Mouse (Mus musculus): Measurements from ENCODE around the gene Eml5. TPM values are rescaled to one million over a fixed set of nuclear protein-coding genes. Genes with fewer than 3 reads are reported as not detected.

Eml5 gene
- total and polyA plus RNA-seq, 2 experiments from 2014 or later, result 1.5 to 9.6 TPM

GRCm38 (mm10) chr12:98766241-98766640 is 135.0 kb downstream of the Eml5 start:
- ATAC-seq (ENCODE audit: insufficient read depth, low read depth) (no peak), DNase-seq (ENCODE audit: low spot score) (no peak)
- Histone ChIP-seq H3K36me3 (replicated peaks; ENCODE audit: control insufficient read depth, insufficient read depth, low read length) (peaks cover 81% of the 10 kb centered on the region), H3K4me2 (ENCODE audit: low read depth, low read length) (no peak overlapping the region), H3K9ac (replicated peaks; ENCODE audit: low read depth, low read length) (no peak overlapping the region), H3K4me1 (ENCODE audit: control insufficient read depth, insufficient read depth) (no peaks in the 10 kb centered on the region), H3K27me3 (ENCODE audit: control insufficient read depth, insufficient read depth, low read length) (no peaks in the 10 kb centered on the region), H3K9me3 (replicated peaks; ENCODE audit: control insufficient read depth, low read length) (no peaks in the 10 kb centered on the region), H3K27ac (ENCODE audit: low read depth) (no peak overlapping the region), H3K4me3 (ENCODE audit: low read depth, low read length) (no peak overlapping the region)
- WGBS, result 75% methylated on average over 2 of the region's 2 CpGs
- TF ChIP-seq EP300 (IDR thresholded peaks at IDR 0.05; ENCODE audit: low read depth), result no peak
- TF ChIP-seq CTCF (IDR thresholded peaks at IDR 0.05; ENCODE audit: low read depth), result no peak

- ATAC-seq (ENCODE audit: insufficient read depth, low read depth), result no peak
These were observed 141.6 kb downstream of the Eml5 start for GRCm38 (mm10) chr12:98759700-98760099.

GRCm38 (mm10) chr12:98757636-98758035 is 143.6 kb downstream of the Eml5 start:
- Histone ChIP-seq H3K9me3 (replicated peaks; ENCODE audit: control insufficient read depth, low read length) (no peaks in the 10 kb centered on the region), H3K9ac (replicated peaks; ENCODE audit: low read depth, low read length) (no peak overlapping the region), H3K4me3 (ENCODE audit: low read depth, low read length) (no peak overlapping the region), H3K27ac (ENCODE audit: low read depth) (no peak overlapping the region), H3K36me3 (replicated peaks; ENCODE audit: control insufficient read depth, insufficient read depth, low read length) (peaks cover 77% of the 10 kb centered on the region), H3K27me3 (ENCODE audit: control insufficient read depth, insufficient read depth, low read length) (no peaks in the 10 kb centered on the region), H3K4me1 (ENCODE audit: control insufficient read depth, insufficient read depth) (no peaks in the 10 kb centered on the region), H3K4me2 (ENCODE audit: low read depth, low read length) (no peak overlapping the region)
- ATAC-seq (ENCODE audit: insufficient read depth, low read depth) (no peak), DNase-seq (ENCODE audit: low spot score) (no peak)
- TF ChIP-seq CTCF (IDR thresholded peaks at IDR 0.05; ENCODE audit: low read depth) (0 out of 2 replicates have a peak, but pooled peaks have one; percentile 13), EP300 (IDR thresholded peaks at IDR 0.05; ENCODE audit: low read depth) (no peak)
- WGBS, result 74% methylated on average over 6 of the region's 6 CpGs

More at GRCm38 (mm10) chr12:98759700-98760099, 141.6 kb downstream of the Eml5 start:
- H3K4me3 ChIP-seq (ENCODE audit: low read depth, low read length), result no peak overlapping the region
- no peak overlapping the region for H3K27ac ChIP-seq (ENCODE audit: low read depth)
- no peaks in the 10 kb centered on the region for H3K4me1 ChIP-seq (ENCODE audit: control insufficient read depth, insufficient read depth)
- WGBS, result 91% methylated on average over 6 of the region's 6 CpGs
- H3K27me3 ChIP-seq (ENCODE audit: control insufficient read depth, insufficient read depth, low read length), result no peaks in the 10 kb centered on the region
- H3K36me3 ChIP-seq (replicated peaks; ENCODE audit: control insufficient read depth, insufficient read depth, low read length), result peaks cover 84% of the 10 kb centered on the region
- H3K9me3 ChIP-seq (replicated peaks; ENCODE audit: control insufficient read depth, low read length), result no peaks in the 10 kb centered on the region
- DNase-seq (ENCODE audit: low spot score), result no peak
- TF ChIP-seq EP300 (IDR thresholded peaks at IDR 0.05; ENCODE audit: low read depth) (no peak), CTCF (IDR thresholded peaks at IDR 0.05; ENCODE audit: low read depth) (no peak)
- H3K4me2 ChIP-seq (ENCODE audit: low read depth, low read length), result no peak overlapping the region
- H3K9ac ChIP-seq (replicated peaks; ENCODE audit: low read depth, low read length), result no peak overlapping the region

GRCm38 (mm10) chr12:98747380-98747753 is 153.9 kb downstream of the Eml5 start:
- peak overlapping the region; percentile 93 for H3K27ac ChIP-seq (ENCODE audit: low read depth)
- DNase-seq (ENCODE audit: low spot score) (no peak), ATAC-seq (ENCODE audit: insufficient read depth, low read depth) (peak; percentile 7; the same call in 1 of the 2 replicates)
- WGBS, result under 1% methylated on average over 10 of the region's 14 CpGs
- TF ChIP-seq CTCF (IDR thresholded peaks at IDR 0.05; ENCODE audit: low read depth) (no peak), EP300 (IDR thresholded peaks at IDR 0.05; ENCODE audit: low read depth) (no peak)
- peak overlapping the region; percentile 91 for H3K9ac ChIP-seq (replicated peaks; ENCODE audit: low read depth, low read length)
- no peaks in the 10 kb centered on the region for H3K27me3 ChIP-seq (ENCODE audit: control insufficient read depth, insufficient read depth, low read length)
- H3K4me3 ChIP-seq (ENCODE audit: low read depth, low read length), result peak overlapping the region; percentile 92
- peak overlapping the region; percentile 79 for H3K4me2 ChIP-seq (ENCODE audit: low read depth, low read length)
- no peaks in the 10 kb centered on the region for H3K9me3 ChIP-seq (replicated peaks; ENCODE audit: control insufficient read depth, low read length)
- peaks cover 14% of the 10 kb centered on the region for H3K4me1 ChIP-seq (ENCODE audit: control insufficient read depth, insufficient read depth)
- H3K36me3 ChIP-seq (replicated peaks; ENCODE audit: control insufficient read depth, insufficient read depth, low read length), result no peaks in the 10 kb centered on the region; the same call in 1 of the 2 replicates

GRCm38 (mm10) chr12:98746746-98747379 is 154.4 kb downstream of the Eml5 start, which contains the start of gene Zc3h14:
Zc3h14 (plus strand) TSS chr12:98746964.
- ATAC-seq (ENCODE audit: insufficient read depth, low read depth) (peak; percentile 95), DNase-seq (ENCODE audit: low spot score) (peak; percentile 88)
- TF ChIP-seq EP300 (IDR thresholded peaks at IDR 0.05; ENCODE audit: low read depth) (no peak), CTCF (IDR thresholded peaks at IDR 0.05; ENCODE audit: low read depth) (peak; percentile 67)
- no peaks in the 10 kb centered on the region for H3K27me3 ChIP-seq (ENCODE audit: control insufficient read depth, insufficient read depth, low read length)
- H3K4me3 ChIP-seq (ENCODE audit: low read depth, low read length), result peak within 1 kb of the TSS; percentile 92
- H3K9me3 ChIP-seq (replicated peaks; ENCODE audit: control insufficient read depth, low read length), result no peaks in the 10 kb centered on the region
- WGBS, result under 1% methylated on average over 63 of the region's 87 CpGs
- peak within 1 kb of the TSS; percentile 91 for H3K9ac ChIP-seq (replicated peaks; ENCODE audit: low read depth, low read length)
- peaks cover 14% of the 10 kb centered on the region for H3K4me1 ChIP-seq (ENCODE audit: control insufficient read depth, insufficient read depth)
- peak within 1 kb of the TSS; percentile 79 for H3K4me2 ChIP-seq (ENCODE audit: low read depth, low read length)
- H3K36me3 ChIP-seq (replicated peaks; ENCODE audit: control insufficient read depth, insufficient read depth, low read length), result no peaks in the 10 kb centered on the region; the same call in 1 of the 2 replicates
- H3K27ac ChIP-seq (ENCODE audit: low read depth), result peak within 1 kb of the TSS; percentile 93
